Mouse (Mus musculus): Measurements from ENCODE around the gene Trappc6a.

DNA sequence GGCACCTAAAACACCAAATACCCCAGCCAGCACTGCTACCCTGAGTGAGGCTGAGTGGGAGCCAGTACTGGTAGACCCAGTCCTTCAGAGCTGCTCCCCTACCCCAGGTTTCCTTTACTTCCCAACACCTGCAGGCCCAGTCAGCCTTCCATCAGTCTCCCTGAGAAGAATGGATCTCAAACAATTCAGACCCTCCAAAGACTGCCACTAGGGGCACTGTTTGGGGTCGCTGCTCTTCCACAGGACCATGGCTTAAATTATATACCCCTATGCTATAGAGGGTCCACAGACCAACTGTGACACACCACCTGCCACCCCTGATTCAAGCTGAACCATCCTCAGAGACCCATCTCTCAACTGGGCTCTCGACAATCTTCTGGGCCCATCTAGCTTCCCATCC is 50.8 kb downstream of the Trappc6a start:
- TF ChIP-seq CTCF (IDR thresholded peaks at IDR 0.05; ENCODE audit: borderline replicate concordance, extremely low read depth, insufficient read depth, insufficient read length) = peak; percentile 68
- no peak for TF ChIP-seq POLR2A (IDR thresholded peaks at IDR 0.05; ENCODE audit: borderline replicate concordance, extremely low read depth, insufficient read depth, insufficient read length, poor library complexity, severe bottlenecking)

Data from brain, embryonic 14.5 days (tissue).